Mouse (Mus musculus) MEL (cell line): Measurements from ENCODE around the gene Akt1. TPM values are rescaled to one million over a fixed set of nuclear protein-coding genes. Genes with fewer than 3 reads are reported as not detected.

ENCODE experiments used
- DNase-seq: peaks from one replicate; pipeline ENCODE4 v3.0.0; 2011; ENCODE audit warnings: low read depth, low spot score
- H3K27ac ChIP-seq: 2 replicates; pipeline ENCODE4 v1.5.1; 2012; ENCODE audit warnings: low read depth, mild to moderate bottlenecking, control low read depth, low read length, moderate library complexity; ENCODE audit not compliant: control insufficient read depth
- H3K27me3 ChIP-seq, 2 experiments: fragments of 150-350 bp in 1 of 2; sonication (generic) in 1 of 2; 2 replicates each; pipeline ENCODE4 v1.6.1; 2012; ENCODE audit warnings: low read length in 2 of 2, mild to moderate bottlenecking in 2 of 2, improper control_type of control experiment in 1 of 2, moderate library complexity in 1 of 2; ENCODE audit not compliant: insufficient read depth in 2 of 2, control insufficient read depth in 1 of 2
- H3K36me3 ChIP-seq, 2 experiments: 2 replicates each; pipeline ENCODE4 v1.6.1; 2012 to 2014; ENCODE audit warnings: low read length in 2 of 2, improper control_type of control experiment in 1 of 2, inconsistent platforms in 1 of 2, mild to moderate bottlenecking in 1 of 2; ENCODE audit not compliant: insufficient read depth in 2 of 2, control insufficient read depth in 1 of 2
- H3K4me1 ChIP-seq, 2 experiments: fragments of 150-350 bp in 1 of 2; sonication (generic) in 1 of 2; 2 replicates each; pipeline ENCODE4 v1.6.1; 2012; ENCODE audit warnings: low read length in 2 of 2, improper control_type of control experiment in 1 of 2, mild to moderate bottlenecking in 1 of 2; ENCODE audit not compliant: insufficient read depth in 2 of 2, control insufficient read depth in 1 of 2
- H3K4me3 ChIP-seq, 2 experiments: fragments of 150-350 bp in 1 of 2; sonication (generic) in 1 of 2; 2 replicates each; pipeline ENCODE4 v1.5.1; 2012; ENCODE audit warnings: low read depth in 2 of 2, low read length in 2 of 2, mild to moderate bottlenecking in 2 of 2, moderate library complexity in 2 of 2, control low read depth in 1 of 2, improper control_type of control experiment in 1 of 2; ENCODE audit not compliant: control insufficient read depth in 1 of 2, insufficient read depth in 1 of 2
- H3K79me2 ChIP-seq: 2 replicates; pipeline ENCODE4 v1.6.1; 2012; ENCODE audit warnings: mild to moderate bottlenecking, low read length, moderate library complexity; ENCODE audit not compliant: control insufficient read depth, poor library complexity, insufficient read depth
- H3K9ac ChIP-seq: 2 replicates; pipeline ENCODE4 v1.6.1; 2012; ENCODE audit warnings: low read depth, mild to moderate bottlenecking, control low read depth, low read length, moderate library complexity; ENCODE audit not compliant: control insufficient read depth, poor library complexity, severe bottlenecking
- H3K9me3 ChIP-seq: fragments of 150-350 bp; sonication (generic); replicated peaks from 2 replicates; pipeline ENCODE4 v1.6.1; 2012; ENCODE audit warnings: mild to moderate bottlenecking, low read length, improper control_type of control experiment, moderate library complexity; ENCODE audit not compliant: insufficient read depth
- BHLHE40 ChIP-seq: IDR thresholded peaks from 2 replicates; pipeline ENCODE4 v1.6.1; 2012; ENCODE audit warnings: low read depth, mild to moderate bottlenecking, inconsistent platforms, low read length, improper control_type of control experiment, borderline replicate concordance
- CHD1 ChIP-seq: IDR thresholded peaks from 2 replicates; pipeline ENCODE4 v1.6.1; 2012; ENCODE audit warnings: low read depth, mild to moderate bottlenecking, inconsistent platforms, low read length, improper control_type of control experiment
- CHD2 ChIP-seq: IDR thresholded peaks from 2 replicates; pipeline ENCODE4 v1.6.1; 2011; ENCODE audit warnings: low read length, improper control_type of control experiment
- CTCF ChIP-seq, 3 experiments: IDR thresholded peaks in 2 of 3; conservative IDR thresholded peaks in 1 of 3; 2 replicates each; pipeline ENCODE4 v1.5.1; 2011 to 2012; ENCODE audit warnings: low read length in 3 of 3, low read depth in 2 of 3, mild to moderate bottlenecking in 2 of 3, improper control_type of control experiment in 1 of 3, inconsistent platforms in 1 of 3, mixed read lengths in 1 of 3, moderate library complexity in 1 of 3; ENCODE audit not compliant: control insufficient read depth in 1 of 3, insufficient read depth in 1 of 3, poor library complexity in 1 of 3, severe bottlenecking in 1 of 3
- E2F4 ChIP-seq: IDR thresholded peaks from 2 replicates; pipeline ENCODE4 v1.6.1; 2011; ENCODE audit warnings: low read depth, low read length, improper control_type of control experiment, borderline replicate concordance
- ELF1 ChIP-seq: IDR thresholded peaks from 2 replicates; pipeline ENCODE4 v1.6.1; 2014; ENCODE audit warnings: low read depth, mild to moderate bottlenecking, inconsistent platforms, low read length, improper control_type of control experiment, moderate library complexity
- EP300 ChIP-seq, 2 experiments: IDR thresholded peaks; 2 replicates each; pipeline ENCODE4 v1.6.1; 2011; ENCODE audit warnings: improper control_type of control experiment in 2 of 2, low read length in 2 of 2, low read depth in 1 of 2, mild to moderate bottlenecking in 1 of 2
- ETS1 ChIP-seq: IDR thresholded peaks from 2 replicates; pipeline ENCODE4 v1.6.1; 2012; ENCODE audit warnings: low read depth, mild to moderate bottlenecking, inconsistent platforms, low read length, improper control_type of control experiment, moderate library complexity
- GABPA ChIP-seq: IDR thresholded peaks from 2 replicates; pipeline ENCODE4 v1.6.1; 2012; ENCODE audit warnings: low read depth, mild to moderate bottlenecking, inconsistent platforms, low read length, improper control_type of control experiment, moderate library complexity
- GATA1 ChIP-seq: IDR thresholded peaks from 2 replicates; pipeline ENCODE4 v1.6.1; 2011; ENCODE audit warnings: low read depth, low read length, improper control_type of control experiment
- HCFC1 ChIP-seq: IDR thresholded peaks from 2 replicates; pipeline ENCODE4 v1.6.1; 2012; ENCODE audit warnings: low read depth, mild to moderate bottlenecking, inconsistent platforms, low read length, improper control_type of control experiment, moderate library complexity
- JUND ChIP-seq: IDR thresholded peaks from 2 replicates; pipeline ENCODE4 v1.6.1; 2011; ENCODE audit warnings: low read depth, mild to moderate bottlenecking, improper control_type of control experiment, low read length
- KAT2A ChIP-seq: conservative IDR thresholded peaks from 2 replicates; pipeline ENCODE4 v1.6.1; 2012; ENCODE audit warnings: low read depth, low read length, improper control_type of control experiment, inconsistent platforms
- MAFK ChIP-seq: IDR thresholded peaks from 2 replicates; pipeline ENCODE4 v1.6.1; 2011; ENCODE audit warnings: low read depth, mild to moderate bottlenecking, low read length, improper control_type of control experiment, borderline replicate concordance
- MAZ ChIP-seq: IDR thresholded peaks from 2 replicates; pipeline ENCODE4 v1.6.1; 2012; ENCODE audit warnings: low read depth, mild to moderate bottlenecking, inconsistent platforms, low read length, improper control_type of control experiment
- MEF2A ChIP-seq: IDR thresholded peaks from 2 replicates; pipeline ENCODE4 v1.6.1; 2014; ENCODE audit warnings: low read depth, mild to moderate bottlenecking, inconsistent platforms, low read length, improper control_type of control experiment; ENCODE audit not compliant: poor library complexity, insufficient replicate concordance, severe bottlenecking; ENCODE audit errors: extremely low read depth
- MXI1 ChIP-seq: IDR thresholded peaks from 2 replicates; pipeline ENCODE4 v1.6.1; 2011; ENCODE audit warnings: mild to moderate bottlenecking, low read depth, low read length, improper control_type of control experiment
- MYB ChIP-seq: IDR thresholded peaks from 2 replicates; pipeline ENCODE4 v1.6.1; 2011; ENCODE audit warnings: mild to moderate bottlenecking, low read depth, low read length, improper control_type of control experiment
- MYC ChIP-seq: IDR thresholded peaks from 2 replicates; pipeline ENCODE4 v1.6.1; 2011; ENCODE audit warnings: low read depth, mild to moderate bottlenecking, low read length, improper control_type of control experiment, moderate library complexity
- NELFE ChIP-seq: IDR thresholded peaks from 2 replicates; pipeline ENCODE4 v1.6.1; 2011; ENCODE audit warnings: low read depth, low read length, improper control_type of control experiment
- NRF1 ChIP-seq: IDR thresholded peaks from 2 replicates; pipeline ENCODE4 v1.6.1; 2014; ENCODE audit warnings: low read depth, mild to moderate bottlenecking, inconsistent platforms, low read length, improper control_type of control experiment, moderate library complexity; ENCODE audit not compliant: poor library complexity, insufficient read depth, severe bottlenecking
- POLR2A ChIP-seq, 2 experiments: IDR thresholded peaks; 2 replicates each; pipeline ENCODE4 v1.6.1; 2011 to 2012; ENCODE audit warnings: low read length in 2 of 2, mild to moderate bottlenecking in 2 of 2, control low read depth in 1 of 2, improper control_type of control experiment in 1 of 2, low read depth in 1 of 2, moderate library complexity in 1 of 2; ENCODE audit not compliant: control insufficient read depth in 1 of 2, insufficient read depth in 1 of 2, poor library complexity in 1 of 2
- POLR2AphosphoS2 ChIP-seq: IDR thresholded peaks from 2 replicates; pipeline ENCODE4 v1.6.1; 2011; ENCODE audit warnings: low read length, improper control_type of control experiment
- RAD21 ChIP-seq: IDR thresholded peaks from 2 replicates; pipeline ENCODE4 v1.6.1; 2011; ENCODE audit warnings: mild to moderate bottlenecking, low read depth, low read length, improper control_type of control experiment
- RCOR1 ChIP-seq: IDR thresholded peaks from 2 replicates; pipeline ENCODE4 v1.6.1; 2012; ENCODE audit warnings: low read depth, mild to moderate bottlenecking, inconsistent platforms, low read length, improper control_type of control experiment
- SIN3A ChIP-seq: IDR thresholded peaks from 2 replicates; pipeline ENCODE4 v1.6.1; 2012; ENCODE audit warnings: low read length, improper control_type of control experiment, inconsistent platforms
- SMC3 ChIP-seq: IDR thresholded peaks from 2 replicates; pipeline ENCODE4 v1.6.1; 2011; ENCODE audit warnings: low read depth, low read length, improper control_type of control experiment
- TAL1 ChIP-seq: IDR thresholded peaks from 2 replicates; pipeline ENCODE4 v1.6.1; 2012; ENCODE audit warnings: mild to moderate bottlenecking, inconsistent platforms, low read length, moderate library complexity, mixed read lengths
- TBP ChIP-seq: IDR thresholded peaks from 2 replicates; pipeline ENCODE4 v1.8.0; 2011; ENCODE audit warnings: low read depth, low read length, improper control_type of control experiment
- TCF12 ChIP-seq: IDR thresholded peaks from 2 replicates; pipeline ENCODE4 v1.6.1; 2014; ENCODE audit warnings: low read depth, mild to moderate bottlenecking, inconsistent platforms, low read length, improper control_type of control experiment, moderate library complexity
- UBTF ChIP-seq: IDR thresholded peaks from 2 replicates; pipeline ENCODE4 v1.6.1; 2012; ENCODE audit warnings: low read depth, mild to moderate bottlenecking, inconsistent platforms, low read length, improper control_type of control experiment, moderate library complexity, borderline replicate concordance; ENCODE audit not compliant: insufficient read depth
- USF1 ChIP-seq: IDR thresholded peaks from 2 replicates; pipeline ENCODE4 v1.6.1; 2014; ENCODE audit warnings: low read depth, mild to moderate bottlenecking, inconsistent platforms, low read length, improper control_type of control experiment, moderate library complexity
- USF2 ChIP-seq, 2 experiments: IDR thresholded peaks; 2 replicates each; pipeline ENCODE4 v1.6.1; 2011 to 2012; ENCODE audit warnings: improper control_type of control experiment in 2 of 2, low read length in 2 of 2, borderline replicate concordance in 1 of 2, inconsistent platforms in 1 of 2, low read depth in 1 of 2, mild to moderate bottlenecking in 1 of 2; ENCODE audit not compliant: insufficient read depth in 1 of 2
- ZC3H11A ChIP-seq: IDR thresholded peaks from 2 replicates; pipeline ENCODE4 v1.6.1; 2012; ENCODE audit warnings: low read depth, mild to moderate bottlenecking, inconsistent platforms, low read length, improper control_type of control experiment
- ZKSCAN1 ChIP-seq: IDR thresholded peaks from 2 replicates; pipeline ENCODE4 v1.6.1; 2012; ENCODE audit warnings: low read depth, mild to moderate bottlenecking, inconsistent platforms, low read length, improper control_type of control experiment, moderate library complexity
- ZMIZ1 ChIP-seq: IDR thresholded peaks from 2 replicates; pipeline ENCODE4 v1.6.1; 2012; ENCODE audit warnings: low read depth, mild to moderate bottlenecking, inconsistent platforms, low read length, improper control_type of control experiment, moderate library complexity
- ZNF384 ChIP-seq: IDR thresholded peaks from 2 replicates; pipeline ENCODE4 v1.6.1; 2012; ENCODE audit warnings: low read depth, mild to moderate bottlenecking, inconsistent platforms, low read length, improper control_type of control experiment
- polyA plus RNA-seq, 2 experiments: library from polyadenylated mRNA; stranded (reverse) in 1 of 2; unstranded in 1 of 2; fragments of >175 nt in 1 of 2; fragments of >200 nt in 1 of 2; gene quantifications; 2 replicates each; pipeline versions ENCODE4 v1.2.1 to v1.2.4; 2012; ENCODE audit warnings: low replicate concordance in 2 of 2, low read depth in 1 of 2; ENCODE audit not compliant: insufficient read length in 2 of 2, insufficient read depth in 1 of 2, missing spikeins in 1 of 2
- total RNA-seq: library from RNA; depleted of rRNA; stranded (reverse); fragments of 300-350 nt; gene quantifications from 2 replicates; pipeline ENCODE4 v1.2.3, GENCODE M21; 2012

The Akt1 gene
- total and polyA plus RNA-seq, 3 experiments = 322 to 827 (median 764) TPM

DNA sequence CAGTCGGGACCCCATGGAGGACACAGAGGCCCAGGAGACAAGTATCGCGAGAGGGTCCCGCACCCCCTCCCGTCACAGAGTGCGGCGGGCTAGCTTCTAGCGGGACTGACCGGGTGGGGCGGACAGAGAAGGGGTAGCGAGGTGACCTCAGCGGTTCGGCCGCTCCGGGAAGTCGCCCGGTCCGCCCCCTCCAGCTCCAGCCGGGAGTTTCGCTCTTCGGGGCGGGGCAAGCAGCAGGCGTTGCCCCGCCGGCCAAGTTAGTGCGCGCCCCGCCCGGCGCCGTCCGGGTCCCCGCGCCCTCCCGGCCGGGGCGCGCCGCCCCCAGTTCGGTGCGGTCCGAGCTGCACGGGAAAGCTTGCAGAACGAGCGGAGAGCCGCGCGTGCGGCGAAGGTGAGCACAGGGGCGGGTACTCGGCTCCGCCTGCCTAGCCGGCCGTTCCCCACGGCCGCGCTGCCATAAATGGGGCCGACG is 3.9 kb upstream of the Akt1 start, which contains the start of gene Zbtb42:
TSS of gene Zbtb42 (plus strand) at position 274 of the 472 bp plus-strand sequence.
- Histone ChIP-seq H3K9ac (peak within 1 kb of the TSS; percentile 78), H3K4me3 (peak within 1 kb of the TSS; percentile 69 to 95), H3K27ac (no peak within 1 kb of the TSS), H3K27me3 (no peaks in the 10 kb centered on the region), H3K36me3 (peaks cover 0 to 11% of the 10 kb centered on the region in 2 experiments; a peak in 2 of 4 replicates), H3K9me3 (no peaks in the 10 kb centered on the region), H3K79me2 (peaks cover 11% of the 10 kb centered on the region), H3K4me1 (peaks cover 4 to 35% of the 10 kb centered on the region in 2 experiments)
- peak; percentile 64 for DNase-seq
- no peak for TF ChIP-seq E2F4
- TF ChIP-seq UBTF = 0 out of 2 replicates have a peak, but pooled peaks have one; percentile 64
- no peak for TF ChIP-seq USF1
- peak in 1 of 2 experiments; percentile 64; a peak in 1 of 4 replicates for TF ChIP-seq POLR2A (IDR thresholded peaks at IDR 0.05; ENCODE audit: control insufficient read depth in 1 of 2, insufficient read depth in 1 of 2, low read depth in 1 of 2, low read length in 2 of 2, poor library complexity in 1 of 2)
- no peak for TF ChIP-seq GATA1
- TF ChIP-seq TCF12 = peak; percentile 19; the same call in 1 of the 2 replicates
- no peak for TF ChIP-seq MAFK
- TF ChIP-seq RCOR1 = no peak
- TF ChIP-seq TAL1 = no peak
- TF ChIP-seq ETS1 = no peak
- TF ChIP-seq SIN3A = peak; percentile 79
- no peak for TF ChIP-seq JUND
- no peak for TF ChIP-seq CTCF (IDR thresholded peaks at IDR 0.05 in 2 of 3, conservative IDR thresholded peaks at IDR 0.05 in 1 of 3; ENCODE audit: control insufficient read depth in 1 of 3, insufficient read depth in 1 of 3, low read depth in 2 of 3, low read length in 3 of 3, poor library complexity in 1 of 3, severe bottlenecking in 1 of 3)
- TF ChIP-seq MAZ = no peak; the same call in none of the 2 replicates
- TF ChIP-seq MYB = no peak
- peak; percentile 56 for TF ChIP-seq NELFE
- TF ChIP-seq ZKSCAN1 = no peak
- TF ChIP-seq MXI1 = peak; percentile 64
- 0 out of 2 replicates have a peak, but pooled peaks have one; percentile 19 for TF ChIP-seq GABPA
- no peak for TF ChIP-seq POLR2AphosphoS2
- TF ChIP-seq USF2 (IDR thresholded peaks at IDR 0.05; ENCODE audit: borderline replicate concordance in 1 of 2, insufficient read depth in 1 of 2, low read depth in 1 of 2, low read length in 2 of 2) = no peak
- TF ChIP-seq ZMIZ1 = no peak
- no peak for TF ChIP-seq ZC3H11A
- no peak for TF ChIP-seq ZNF384
- TF ChIP-seq TBP = no peak
- TF ChIP-seq ELF1 = no peak
- TF ChIP-seq EP300 (IDR thresholded peaks at IDR 0.05; ENCODE audit: low read depth in 1 of 2, low read length in 2 of 2) = no peak
- TF ChIP-seq KAT2A = no peak
- no peak for TF ChIP-seq MYC
- no peak for TF ChIP-seq RAD21
- TF ChIP-seq NRF1 = no peak
- no peak for TF ChIP-seq MEF2A
- TF ChIP-seq HCFC1 = peak; percentile 1; the same call in 1 of the 2 replicates
- TF ChIP-seq SMC3 = no peak; the same call in 1 of the 2 replicates
- TF ChIP-seq CHD2 = no peak
- TF ChIP-seq CHD1 = no peak
- TF ChIP-seq BHLHE40 = no peak
